Comparison of ENCODE assay signal across 8 mouse cellular contexts in genomic region chr3:88409741-88410644, GRCm38 (mm10). TPM values are rescaled to one million over a fixed set of nuclear protein-coding genes. Genes with fewer than 3 reads are reported as not detected.
DNase-seq lines count a peak whose midpoint lies in the region; ATAC-seq and TF ChIP-seq lines count a peak whose summit lies in the region.

Gene Pmf1 (minus strand): TSS chr3:88410331.

- no peaks in the 10 kb centered on the region for H3K9me3 ChIP-seq in embryonic facial prominence, embryonic 14.5 days (ENCODE audit: control insufficient read depth, low read length)
- H3K9me3 ChIP-seq in limb, embryonic 13.5 days, result no peaks in the 10 kb centered on the region
- no peaks in the 10 kb centered on the region for H3K9me3 ChIP-seq in midbrain, embryonic 16.5 days (replicated peaks; ENCODE audit: control insufficient read depth, low read length, poor library complexity, severe bottlenecking)

- peak within 1 kb of the TSS; percentile 89 for H3K9ac ChIP-seq in embryonic facial prominence, embryonic 14.5 days (ENCODE audit: low read depth, low read length)
- peak within 1 kb of the TSS; percentile 74 for H3K9ac ChIP-seq in heart, adult 2 months (ENCODE audit: low read depth, low read length)
- H3K9ac ChIP-seq in limb, embryonic 13.5 days, result peak within 1 kb of the TSS; percentile 92
- H3K9ac ChIP-seq in midbrain, embryonic 16.5 days (ENCODE audit: low read depth, low read length), result peak within 1 kb of the TSS; percentile 80

- 0 out of 2 replicates have a peak, but pooled peaks have one; percentile 8 for TF ChIP-seq CTCF in heart, adult 2 months (IDR thresholded peaks at IDR 0.05)

- TF ChIP-seq EP300 in heart, adult 2 months (IDR thresholded peaks at IDR 0.05; ENCODE audit: insufficient read depth, low read depth, low read length), result 0 out of 2 replicates have a peak, but pooled peaks have one; percentile 24

- no peaks in the 10 kb centered on the region for H3K79me2 ChIP-seq in heart, adult 2 months (replicated peaks; ENCODE audit: control insufficient read depth, insufficient read depth, low read length)

- peaks cover 12% of the 10 kb centered on the region for H3K4me1 ChIP-seq in embryonic facial prominence, embryonic 14.5 days (ENCODE audit: control insufficient read depth, insufficient read depth, low read length)
- peaks cover 2% of the 10 kb centered on the region; the same call in 1 of the 2 replicates for H3K4me1 ChIP-seq in heart, adult 2 months (ENCODE audit: control insufficient read depth, insufficient read depth, low read length)
- H3K4me1 ChIP-seq in limb, embryonic 13.5 days, result peaks cover 33% of the 10 kb centered on the region
- peaks cover 12% of the 10 kb centered on the region for H3K4me1 ChIP-seq in midbrain, embryonic 16.5 days (ENCODE audit: control insufficient read depth, insufficient read depth, low read length)

- H3K4me2 ChIP-seq in embryonic facial prominence, embryonic 14.5 days (ENCODE audit: low read depth, low read length), result peak within 1 kb of the TSS; percentile 61
- H3K4me2 ChIP-seq in limb, embryonic 13.5 days (replicated peaks), result peak within 1 kb of the TSS; percentile 68
- peak within 1 kb of the TSS; percentile 75 for H3K4me2 ChIP-seq in midbrain, embryonic 16.5 days (ENCODE audit: low read length)

- H3K36me3 ChIP-seq in embryonic facial prominence, embryonic 14.5 days (ENCODE audit: control insufficient read depth, insufficient read depth, low read length), result peaks cover 33% of the 10 kb centered on the region
- no peaks in the 10 kb centered on the region for H3K36me3 ChIP-seq in heart, adult 2 months (ENCODE audit: control insufficient read depth, insufficient read depth, low read length)
- H3K36me3 ChIP-seq in limb, embryonic 13.5 days, result peaks cover 42% of the 10 kb centered on the region
- peaks cover 14% of the 10 kb centered on the region for H3K36me3 ChIP-seq in midbrain, embryonic 16.5 days (ENCODE audit: control insufficient read depth, insufficient read depth, low read length)

- peak within 1 kb of the TSS; percentile 92 for H3K27ac ChIP-seq in embryonic facial prominence, embryonic 14.5 days (replicated peaks; ENCODE audit: low read depth, low read length)
- peak within 1 kb of the TSS; percentile 95 for H3K27ac ChIP-seq in heart, adult 2 months
- H3K27ac ChIP-seq in limb, embryonic 13.5 days, result peak within 1 kb of the TSS; percentile 88
- H3K27ac ChIP-seq in midbrain, embryonic 16.5 days (ENCODE audit: low read length), result peak within 1 kb of the TSS; percentile 82

- ATAC-seq in embryonic facial prominence, embryonic 14.5 days (ENCODE audit: low read depth), result peak; percentile 94
- peak; percentile 94 for ATAC-seq in limb, embryonic 13.5 days (ENCODE audit: low FRiP score, low read depth)
- ATAC-seq in midbrain, embryonic 16.5 days, result peak; percentile 91

- peak; percentile 96 for TF ChIP-seq POLR2A in heart, adult 2 months (IDR thresholded peaks at IDR 0.05; ENCODE audit: insufficient read depth, low read depth, low read length)

- H3K4me3 ChIP-seq in embryonic facial prominence, embryonic 14.5 days (ENCODE audit: low read depth, low read length), result peak within 1 kb of the TSS; percentile 66
- peak within 1 kb of the TSS; percentile 86 for H3K4me3 ChIP-seq in heart, adult 2 months
- peak within 1 kb of the TSS; percentile 71 for H3K4me3 ChIP-seq in limb, embryonic 13.5 days
- H3K4me3 ChIP-seq in midbrain, embryonic 16.5 days (ENCODE audit: low read depth, low read length), result peak within 1 kb of the TSS; percentile 61

- peak; percentile 93 for DNase-seq in 3T3-L1 (ENCODE audit: low read depth, low spot score)
- DNase-seq in adrenal gland, postnatal 4 days (ENCODE audit: low spot score in 2 of 2), result peak; percentile 84 to 86
- peak; percentile 97 for DNase-seq in embryonic facial prominence, embryonic 14.5 days (ENCODE audit: low spot score)
- DNase-seq in heart, adult 2 months, result peak; percentile 95 to 97
- peak; percentile 94 for DNase-seq in kidney, adult 8-10 months
- peak; percentile 93 to 95 for DNase-seq in spleen, postnatal 10 days (ENCODE audit: low spot score in 2 of 2)

- H3K27me3 ChIP-seq in embryonic facial prominence, embryonic 14.5 days (replicated peaks; ENCODE audit: control insufficient read depth, insufficient read depth, low read length), result no peaks in the 10 kb centered on the region
- no peaks in the 10 kb centered on the region for H3K27me3 ChIP-seq in heart, adult 2 months (ENCODE audit: control insufficient read depth, insufficient read depth, low read length)
- no peaks in the 10 kb centered on the region for H3K27me3 ChIP-seq in limb, embryonic 13.5 days
- H3K27me3 ChIP-seq in midbrain, embryonic 16.5 days (ENCODE audit: control insufficient read depth, insufficient read depth, low read depth, low read length), result no peaks in the 10 kb centered on the region

- WGBS in embryonic facial prominence, embryonic 14.5 days, result under 1% methylated on average over 51 of the region's 54 CpGs
- WGBS in heart, adult 2 months, result under 1% methylated on average over 54 of the region's 54 CpGs
- under 1% methylated on average over 54 of the region's 54 CpGs for WGBS in limb, embryonic 13.5 days
- WGBS in midbrain, embryonic 16.5 days, result under 1% methylated on average over 54 of the region's 54 CpGs

- intact Hi-C loops in heart, adult 2 months (cut with DNase I), result no loop called here

RNA-seq across cellular contexts. Expression of gene Pmf1, which starts in this region (rescaled TPM):
- total RNA-seq in adrenal gland, postnatal 4 days (2021), result 10 to 100 TPM; 78.8 to 79.0 TPM
- polyA plus RNA-seq in embryonic facial prominence, embryonic 14.5 days (2014; fragmentation: Nextera tagmentation; extraction: Ambion mirVana), result 87.0 and 99.7 TPM in 2 replicates
- total RNA-seq in heart, adult 2 months (2021), result 10 to 100 TPM; 12.4 to 15.9 TPM
- polyA plus RNA-seq in heart, adult 2 months (2012; rRNA removed), result 20.8 and 22.3 TPM in 2 replicates
- 125 and 127 TPM in 2 replicates for polyA plus RNA-seq in limb, embryonic 13.5 days (2015; fragmentation: Nextera tagmentation; extraction: Ambion mirVana)
- polyA plus RNA-seq in midbrain, embryonic 16.5 days (2015; fragmentation: Nextera tagmentation; extraction: Ambion mirVana), result 18.3 and 19.2 TPM in 2 replicates

Comparison
In these comparisons a context has a peak if more than half of its experiments do, and no peak if none do; other contexts are left out.
1. Peak in every context shown above with its lines: DNase-seq, ATAC-seq, H3K4me3 ChIP-seq and H3K27ac ChIP-seq.
2. RNA of gene Pmf1 (total RNA-seq): 78.8 to 79.0 TPM in adrenal gland, postnatal 4 days; 12.4 to 15.9 TPM in heart, adult 2 months; every median in the first group is over 4 times any median in the second.